Mouse (Mus musculus) induced T-regulatory cell, adult 2 months (primary cell): Measurements from ENCODE around the gene Tnks1bp1.

Source experiments
- DNase-seq: peaks from one replicate; pipeline ENCODE4 v3.0.0-alpha.2; 2012; ENCODE audit warnings: low read depth

Gene Tnks1bp1

DNA sequence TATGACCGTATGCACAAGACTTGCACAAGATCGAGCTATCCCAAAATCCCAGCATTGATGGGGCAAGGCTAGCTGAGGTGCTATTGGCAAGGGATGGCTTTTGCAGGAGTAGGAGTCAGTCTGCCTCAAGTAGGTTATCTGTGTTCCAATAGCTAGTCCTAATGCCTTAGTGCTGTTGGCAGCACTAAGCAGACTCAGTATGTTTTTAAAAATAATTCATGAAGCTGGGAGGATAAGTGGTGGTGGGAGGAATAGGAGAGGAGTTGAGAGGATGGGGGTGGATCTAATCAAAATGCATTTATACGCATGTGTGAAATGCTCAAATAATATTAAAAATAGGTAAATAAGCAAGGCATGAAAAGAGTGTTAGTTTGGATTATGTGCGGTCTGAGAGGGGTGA is 43.5 kb downstream of the Tnks1bp1 start:
- DNase-seq = no peak

- DNase-seq = no peak
Measured at GRCm38 (mm10) chr2:85093376-85093775, 45.6 kb downstream of the Tnks1bp1 start.

GRCm38 (mm10) chr2:85095906-85096305 is 48.1 kb downstream of the Tnks1bp1 start:
- no peak for DNase-seq

GRCm38 (mm10) chr2:85098014-85098413 is 50.2 kb downstream of the Tnks1bp1 start:
- DNase-seq = no peak

- no peak for DNase-seq
Measured at GRCm38 (mm10) chr2:85098824-85099511, 51.1 kb downstream of the Tnks1bp1 start.

DNA sequence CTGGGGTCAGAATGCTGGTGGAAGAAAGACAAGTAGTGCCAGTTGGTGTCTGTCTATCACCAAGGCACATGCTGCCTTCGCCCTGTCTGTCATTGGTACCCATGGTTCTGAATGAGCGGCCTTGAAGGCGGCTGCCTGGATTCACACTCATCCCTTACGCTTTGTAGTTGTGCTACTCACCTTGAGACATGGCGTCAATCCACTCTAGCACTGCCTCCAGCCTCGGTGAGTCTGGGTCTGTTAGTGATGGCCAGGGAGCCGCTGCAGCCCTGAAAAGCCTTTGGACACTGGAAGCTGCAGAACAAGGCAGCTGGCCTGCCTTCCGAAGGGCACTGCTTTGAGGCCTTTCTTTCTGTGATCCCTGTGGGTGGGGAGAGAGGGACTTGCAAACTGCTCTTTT is 55.4 kb downstream of the Tnks1bp1 start:
- DNase-seq = no peak

GRCm38 (mm10) chr2:85105426-85106013 is 57.7 kb downstream of the Tnks1bp1 start:
- DNase-seq = no peak

DNA sequence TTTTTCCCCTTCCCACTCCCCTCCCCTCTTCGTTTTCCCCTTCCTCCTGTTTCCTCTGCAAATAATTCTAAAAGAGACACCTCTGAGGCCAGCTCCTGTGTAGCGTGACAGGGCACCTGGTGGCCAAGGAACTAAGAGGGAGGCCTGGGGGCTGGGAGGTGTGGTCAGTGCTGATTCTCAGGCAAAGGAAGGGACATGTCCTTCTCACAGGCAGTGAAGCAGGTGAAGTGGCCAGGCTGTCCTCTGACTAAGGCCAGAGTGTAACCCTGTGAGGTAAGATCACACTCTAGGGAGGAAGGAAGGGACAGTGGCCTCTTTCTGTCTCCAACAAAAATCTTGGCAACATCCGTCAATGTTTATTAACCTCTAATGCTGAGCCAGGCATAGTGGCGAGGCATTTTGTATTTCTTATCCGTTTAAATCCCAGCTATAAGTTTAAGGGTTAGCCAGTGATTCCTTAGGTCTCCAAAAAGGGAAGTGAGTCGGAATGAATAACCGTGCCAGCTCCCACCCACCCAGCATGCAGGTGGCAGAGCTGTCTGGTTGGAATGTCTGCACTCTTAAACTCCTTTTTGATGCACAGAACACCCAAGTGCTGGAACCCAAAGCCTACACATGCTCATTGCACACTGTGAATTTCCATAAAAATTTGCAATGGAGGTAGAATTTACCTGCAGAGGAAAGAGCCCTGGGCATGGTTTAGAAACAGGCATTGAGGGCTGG is 58.4 kb downstream of the Tnks1bp1 start:
- DNase-seq = no peak

- DNase-seq = no peak
Measured at GRCm38 (mm10) chr2:85106941-85107340, 59.1 kb downstream of the Tnks1bp1 start.

DNA sequence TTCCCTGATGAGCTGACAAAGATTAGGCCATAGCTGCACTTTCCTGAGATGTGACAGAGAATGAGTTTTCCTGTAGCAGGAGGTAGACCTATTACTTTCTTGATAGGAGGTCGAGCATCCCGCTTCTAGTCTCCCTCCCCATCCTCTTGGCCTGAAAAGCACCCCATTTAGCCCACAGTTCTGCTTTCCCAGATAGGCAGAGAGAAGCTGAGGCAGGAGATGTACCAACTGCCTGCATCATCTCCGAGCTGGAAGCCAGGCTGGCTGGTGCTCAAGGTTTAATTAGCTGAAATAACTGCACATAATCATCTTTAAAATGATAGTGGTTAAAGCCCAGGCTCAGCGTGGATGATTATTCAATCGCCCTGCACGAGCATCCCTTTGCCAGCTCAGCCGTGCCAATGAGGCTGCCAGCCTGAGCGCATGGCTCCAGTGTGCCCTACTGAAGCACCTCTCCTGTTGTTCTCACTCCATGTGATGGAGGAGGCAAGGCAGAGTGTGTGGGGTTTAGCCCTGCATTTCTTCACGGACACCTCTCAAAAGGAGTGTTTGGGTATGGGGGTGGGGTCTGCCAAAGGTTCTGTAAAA is 62.6 kb downstream of the Tnks1bp1 start:
- DNase-seq = no peak
